Mouse (Mus musculus): ENCODE measurements around the gene Hint1. TPM values are rescaled to one million over a fixed set of nuclear protein-coding genes. Genes with fewer than 3 reads are reported as not detected.

Gene Hint1
- 1,165 TPM for polyA plus RNA-seq (2012; fragmentation: generic; extraction: Trizol)
- long read RNA-seq, experiment 1, transcript Hint1-201 (3 exons, 636 nt), result major isoform, 352 of 364 reads
- long read RNA-seq, experiment 1, partial matches to known transcripts, result 5 of 364 reads
- long read RNA-seq, experiment 1, other reads (novel, unspliced or antisense), result 7 of 364 reads
- long read RNA-seq, experiment 2, transcript Hint1-201 (3 exons, 636 nt), result major isoform, 86 of 86 reads
- long read RNA-seq, experiment 2, partial matches to known transcripts, result 0 of 86 reads
- long read RNA-seq, experiment 2, other reads (novel, unspliced or antisense), result 0 of 86 reads

- H3K79me3 ChIP-seq (ENCODE audit: low read depth), result peaks cover 32% of the 10 kb centered on the region
- peaks cover 35% of the 10 kb centered on the region for H3K36me3 ChIP-seq (ENCODE audit: control insufficient read depth, insufficient read depth)
- H3K27me3 ChIP-seq (ENCODE audit: control insufficient read depth, insufficient read depth, insufficient read length), result no peaks in the 10 kb centered on the region
- peaks cover 44% of the 10 kb centered on the region for H3K79me2 ChIP-seq (ENCODE audit: control insufficient read depth, insufficient read depth)
- peak within 1 kb of the TSS; percentile 99 for H3ac ChIP-seq (ENCODE audit: control insufficient read depth, insufficient read length, low read depth)
- peak within 1 kb of the TSS; percentile 84 for H3K4me3 ChIP-seq (ENCODE audit: insufficient read depth, poor library complexity, severe bottlenecking)
- TF ChIP-seq CEBPB (IDR thresholded peaks at IDR 0.05; ENCODE audit: low read depth) (no peak), MAX (IDR thresholded peaks at IDR 0.05) (peak; percentile 91), CTCF (IDR thresholded peaks at IDR 0.05; ENCODE audit: control insufficient read depth, insufficient read depth, insufficient read length) (peak; percentile 19), FOSL1 (IDR thresholded peaks at IDR 0.05; ENCODE audit: insufficient read depth, low read length, poor library complexity, severe bottlenecking) (no peak)
These were observed at the start of gene Hint1 for GRCm38 (mm10) chr11:54866119-54867048. TSS of gene Hint1 (plus strand) at chr11:54866383.

GRCm38 (mm10) chr11:54817449-54817848 lies 48.7 kb upstream of the Hint1 start:
- Histone ChIP-seq H3K79me2 (ENCODE audit: control insufficient read depth, insufficient read depth) (no peaks in the 10 kb centered on the region), H3K79me3 (ENCODE audit: low read depth) (no peaks in the 10 kb centered on the region), H3K4me3 (ENCODE audit: insufficient read depth, poor library complexity, severe bottlenecking) (no peak overlapping the region), H3K36me3 (ENCODE audit: control insufficient read depth, insufficient read depth) (no peaks in the 10 kb centered on the region), H3ac (ENCODE audit: control insufficient read depth, insufficient read length, low read depth) (no peak overlapping the region), H3K27me3 (ENCODE audit: control insufficient read depth, insufficient read depth, insufficient read length) (no peaks in the 10 kb centered on the region)
- TF ChIP-seq MYOG (IDR thresholded peaks at IDR 0.05; ENCODE audit: control insufficient read depth, extremely low read depth, insufficient read length) (no peak), CEBPB (IDR thresholded peaks at IDR 0.05; ENCODE audit: low read depth) (no peak)

- H3K79me3 ChIP-seq (ENCODE audit: low read depth), result no peaks in the 10 kb centered on the region
- no peak overlapping the region for H3K4me3 ChIP-seq (ENCODE audit: insufficient read depth, poor library complexity, severe bottlenecking)
- TF ChIP-seq FOSL1 (IDR thresholded peaks at IDR 0.05; ENCODE audit: insufficient read depth, low read length, poor library complexity, severe bottlenecking) (no peak), CEBPB (IDR thresholded peaks at IDR 0.05; ENCODE audit: low read depth) (no peak), CTCF (IDR thresholded peaks at IDR 0.05; ENCODE audit: control insufficient read depth, insufficient read depth, insufficient read length) (no peak), MYOD1 (IDR thresholded peaks at IDR 0.05; ENCODE audit: control insufficient read depth, insufficient read length, low read depth) (no peak), MYOG (IDR thresholded peaks at IDR 0.05; ENCODE audit: control insufficient read depth, extremely low read depth, insufficient read length) (no peak), MAX (IDR thresholded peaks at IDR 0.05) (no peak), USF1 (IDR thresholded peaks at IDR 0.05; ENCODE audit: low read depth) (no peak)
- no peaks in the 10 kb centered on the region for H3K36me3 ChIP-seq (ENCODE audit: control insufficient read depth, insufficient read depth)
- H3K79me2 ChIP-seq (ENCODE audit: control insufficient read depth, insufficient read depth), result no peaks in the 10 kb centered on the region
- H3ac ChIP-seq (ENCODE audit: control insufficient read depth, insufficient read length, low read depth), result no peak overlapping the region
- no peaks in the 10 kb centered on the region for H3K27me3 ChIP-seq (ENCODE audit: control insufficient read depth, insufficient read depth, insufficient read length)
These were observed 46.7 kb upstream of the Hint1 start for GRCm38 (mm10) chr11:54819489-54819888.

GRCm38 (mm10) chr11:54823467-54823866 lies 42.7 kb upstream of the Hint1 start:
- no peaks in the 10 kb centered on the region for H3K36me3 ChIP-seq (ENCODE audit: control insufficient read depth, insufficient read depth)
- H3K27me3 ChIP-seq (ENCODE audit: control insufficient read depth, insufficient read depth, insufficient read length), result no peaks in the 10 kb centered on the region
- H3ac ChIP-seq (ENCODE audit: control insufficient read depth, insufficient read length, low read depth), result no peak overlapping the region
- TF ChIP-seq CTCF (IDR thresholded peaks at IDR 0.05; ENCODE audit: control insufficient read depth, insufficient read depth, insufficient read length) (no peak), USF1 (IDR thresholded peaks at IDR 0.05; ENCODE audit: low read depth) (no peak), FOSL1 (IDR thresholded peaks at IDR 0.05; ENCODE audit: insufficient read depth, low read length, poor library complexity, severe bottlenecking) (no peak), MAX (IDR thresholded peaks at IDR 0.05) (no peak), CEBPB (IDR thresholded peaks at IDR 0.05; ENCODE audit: low read depth) (no peak), MYOG (IDR thresholded peaks at IDR 0.05; ENCODE audit: control insufficient read depth, extremely low read depth, insufficient read length) (no peak), MYOD1 (IDR thresholded peaks at IDR 0.05; ENCODE audit: control insufficient read depth, insufficient read length, low read depth) (no peak)
- no peak overlapping the region for H3K4me3 ChIP-seq (ENCODE audit: insufficient read depth, poor library complexity, severe bottlenecking)
- no peaks in the 10 kb centered on the region for H3K79me3 ChIP-seq (ENCODE audit: low read depth)
- H3K79me2 ChIP-seq (ENCODE audit: control insufficient read depth, insufficient read depth), result no peaks in the 10 kb centered on the region

- Histone ChIP-seq H3ac (ENCODE audit: control insufficient read depth, insufficient read length, low read depth) (no peak overlapping the region), H3K4me3 (ENCODE audit: insufficient read depth, poor library complexity, severe bottlenecking) (no peak overlapping the region), H3K27me3 (ENCODE audit: control insufficient read depth, insufficient read depth, insufficient read length) (no peaks in the 10 kb centered on the region), H3K79me3 (ENCODE audit: low read depth) (no peaks in the 10 kb centered on the region), H3K36me3 (ENCODE audit: control insufficient read depth, insufficient read depth) (no peaks in the 10 kb centered on the region), H3K79me2 (ENCODE audit: control insufficient read depth, insufficient read depth) (no peaks in the 10 kb centered on the region)
- TF ChIP-seq CTCF (IDR thresholded peaks at IDR 0.05; ENCODE audit: control insufficient read depth, insufficient read depth, insufficient read length), result no peak
- no peak for TF ChIP-seq USF1 (IDR thresholded peaks at IDR 0.05; ENCODE audit: low read depth)
- TF ChIP-seq CEBPB (IDR thresholded peaks at IDR 0.05; ENCODE audit: low read depth), result no peak
- no peak for TF ChIP-seq FOSL1 (IDR thresholded peaks at IDR 0.05; ENCODE audit: insufficient read depth, low read length, poor library complexity, severe bottlenecking)
- no peak for TF ChIP-seq MYOG (IDR thresholded peaks at IDR 0.05; ENCODE audit: control insufficient read depth, extremely low read depth, insufficient read length)
- no peak for TF ChIP-seq MAX (IDR thresholded peaks at IDR 0.05)
- no peak for TF ChIP-seq MYOD1 (IDR thresholded peaks at IDR 0.05; ENCODE audit: control insufficient read depth, insufficient read length, low read depth)
These were observed 40.4 kb upstream of the Hint1 start for GRCm38 (mm10) chr11:54825774-54826173.

Data from C2C12 (cell line).